In the genomic region with DNA sequence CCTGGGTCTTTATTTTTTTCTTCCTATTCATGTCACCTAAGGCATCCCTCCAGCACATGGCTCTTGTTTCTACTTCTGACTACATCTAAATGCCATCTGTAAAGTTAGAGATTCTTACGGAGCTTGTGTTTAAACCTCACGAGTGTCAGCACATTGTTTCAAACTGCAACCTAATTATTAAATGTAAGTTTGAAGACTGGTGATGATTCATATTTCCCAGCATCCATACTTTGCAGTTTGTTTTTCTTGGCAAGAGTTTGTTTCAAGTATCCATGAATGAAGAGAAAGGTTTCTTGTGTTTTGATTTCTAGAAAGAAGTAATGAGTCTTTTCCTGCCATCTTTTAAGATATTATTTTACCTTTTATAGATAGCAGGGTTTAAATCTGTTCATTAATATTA, we compare ENCODE assay signal across 14 mouse cellular contexts.
"Had no signal": no experiment of that assay in that cellular context is flagged by ENCODE, and none has a peak within 500 bp of the region (broad histone marks: within the 10 kb centered on the region; RNA-seq: fewer than 3 reads in every experiment).

No protein-coding gene starts in this region.

- H3K9ac ChIP-seq: liver, embryonic 12.5 days; lung, embryonic 14.5 days; midbrain, embryonic 15.5 days; neural tube, embryonic 13.5 days; stomach, embryonic 15.5 days had no signal

- H3K9me3 ChIP-seq: liver, embryonic 12.5 days; midbrain, embryonic 10.5 days; midbrain, embryonic 15.5 days; neural tube, embryonic 13.5 days; stomach, embryonic 15.5 days had no signal

- H3K4me3 ChIP-seq: layer of hippocampus, adult 2 months; liver, embryonic 12.5 days; midbrain, embryonic 10.5 days; midbrain, embryonic 15.5 days; neural tube, embryonic 13.5 days; stomach, embryonic 15.5 days had no signal

- H3K4me1 ChIP-seq: liver, embryonic 12.5 days; midbrain, embryonic 15.5 days; neural tube, embryonic 13.5 days; stomach, embryonic 15.5 days had no signal

- H3K4me2 ChIP-seq: liver, embryonic 12.5 days; lung, embryonic 14.5 days; midbrain, embryonic 15.5 days; neural tube, embryonic 13.5 days; stomach, embryonic 15.5 days had no signal

- H3K27ac ChIP-seq: layer of hippocampus, adult 2 months; liver, embryonic 12.5 days; midbrain, embryonic 10.5 days; midbrain, embryonic 15.5 days; neural tube, embryonic 13.5 days; stomach, embryonic 15.5 days had no signal

- H3K36me3 ChIP-seq: midbrain, embryonic 10.5 days; midbrain, embryonic 15.5 days; neural tube, embryonic 13.5 days; stomach, embryonic 15.5 days had no signal

- DNase-seq: kidney, postnatal 10 days; kidney, postnatal 4 days; lung, embryonic 14.5 days; lung, postnatal 10 days; lung, postnatal 4 days; retina, postnatal 1 day; right cerebral cortex, postnatal 4 days; thymus, postnatal 36 days had no signal

- H3K27me3 ChIP-seq: liver, embryonic 12.5 days; midbrain, embryonic 15.5 days; neural tube, embryonic 13.5 days; stomach, embryonic 15.5 days had no signal

- ATAC-seq: liver, embryonic 12.5 days; midbrain, embryonic 15.5 days had no signal
